Mouse (Mus musculus) CH12.LX (cell line): ENCODE measurements around the gene Selenoi.

Experiments
- CHD1 ChIP-seq: IDR thresholded peaks from 2 replicates; pipeline ENCODE4 v1.6.1; 2012; ENCODE audit warnings: low read depth, low read length, improper control_type of control experiment, inconsistent platforms
- CTCF ChIP-seq, 2 experiments: IDR thresholded peaks in 1 of 2; conservative IDR thresholded peaks in 1 of 2; 2 replicates each; pipeline ENCODE4 v1.5.1; 2011 to 2012; ENCODE audit warnings: low read depth in 2 of 2, low read length in 2 of 2, improper control_type of control experiment in 1 of 2, inconsistent platforms in 1 of 2, mild to moderate bottlenecking in 1 of 2, moderate library complexity in 1 of 2
- EP300 ChIP-seq: IDR thresholded peaks from 2 replicates; pipeline ENCODE4 v1.6.1; 2011; ENCODE audit warnings: low read length, improper control_type of control experiment
- JUND ChIP-seq: conservative IDR thresholded peaks from 2 replicates; pipeline ENCODE4 v1.6.1; 2011; ENCODE audit warnings: low read depth, low read length, improper control_type of control experiment
- NRF1 ChIP-seq: IDR thresholded peaks from 2 replicates; pipeline ENCODE4 v1.6.1; 2014; ENCODE audit warnings: low read depth, mild to moderate bottlenecking, inconsistent platforms, low read length, improper control_type of control experiment, moderate library complexity
- POLR2A ChIP-seq: IDR thresholded peaks from 2 replicates; pipeline ENCODE4 v1.6.1; 2011; ENCODE audit warnings: low read depth, mild to moderate bottlenecking, improper control_type of control experiment, low read length
- TBP ChIP-seq: conservative IDR thresholded peaks from 2 replicates; pipeline ENCODE4 v1.6.1; 2011; ENCODE audit warnings: low read depth, low read length, improper control_type of control experiment
- ZNF384 ChIP-seq: IDR thresholded peaks from 2 replicates; pipeline ENCODE4 v1.6.1; 2012; ENCODE audit warnings: low read depth, low read length, improper control_type of control experiment, inconsistent platforms

DNA sequence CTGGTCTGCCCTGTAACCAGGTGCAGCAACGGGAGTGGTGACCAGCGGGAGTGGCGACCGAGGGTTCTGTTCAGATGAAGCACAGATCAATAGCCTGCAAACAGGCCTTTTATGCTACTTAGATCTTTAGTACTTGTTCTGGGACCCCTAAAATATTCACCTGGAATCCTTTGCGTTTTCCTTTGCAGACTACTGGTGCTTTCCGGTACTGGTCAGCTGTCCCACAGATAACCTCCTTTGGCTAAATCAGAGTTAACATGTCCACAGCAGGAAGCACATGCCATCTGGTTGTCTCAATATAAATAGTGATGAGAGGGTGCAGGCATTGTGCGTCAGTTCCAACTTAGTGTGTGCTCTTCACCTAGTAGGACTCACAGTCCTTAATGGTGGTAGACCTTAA lies 26.4 kb downstream of the Selenoi start:
- TF ChIP-seq POLR2A: no peak
- no peak for TF ChIP-seq JUND
- no peak for TF ChIP-seq EP300
- TF ChIP-seq CTCF (conservative IDR thresholded peaks at IDR 0.05 in 1 of 2, IDR thresholded peaks at IDR 0.05 in 1 of 2; ENCODE audit: low read depth in 2 of 2, low read length in 2 of 2): no peak
- TF ChIP-seq NRF1: no peak
- TF ChIP-seq TBP: no peak
- TF ChIP-seq ZNF384: no peak
- no peak for TF ChIP-seq CHD1
